Mouse (Mus musculus): ENCODE measurements at regions not wholly inside any gene's neighbourhood (a gene's known extent, or its start where the extent isn't known, plus 50 kb on each side); places are given as distances from the start of the nearest gene placed in this dataset.

DNA sequence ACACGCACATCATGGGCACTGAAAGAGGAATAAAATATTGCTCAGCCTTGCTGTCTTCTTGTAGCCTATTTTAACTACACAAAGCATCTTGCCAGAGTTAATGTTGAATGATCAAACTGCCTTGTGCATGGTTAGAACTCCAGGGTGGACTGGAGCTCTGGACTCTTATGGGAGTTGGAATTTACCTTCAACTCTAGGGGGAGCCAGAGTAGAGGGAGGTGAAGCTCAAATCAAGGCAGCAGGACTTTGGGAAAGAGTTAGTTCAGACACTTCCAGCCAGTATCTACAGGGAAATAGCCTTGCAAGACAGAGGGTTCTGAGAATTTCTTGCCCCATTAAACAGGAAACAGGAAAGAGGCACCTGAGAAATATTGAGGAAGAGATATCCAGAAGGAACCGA, 505.3 kb downstream of the Fat4 start:
- no peak for TF ChIP-seq CTCF (IDR thresholded peaks at IDR 0.05; ENCODE audit: borderline replicate concordance, insufficient read depth, low read length)
- no peak for TF ChIP-seq POLR2A (IDR thresholded peaks at IDR 0.05; ENCODE audit: low read depth, low read length)
